In genomic region chr17:12892033-12892432, GRCm38 (mm10) we compare ENCODE assay signal across 30 mouse cellular contexts. TPM values are rescaled to one million over a fixed set of nuclear protein-coding genes. Genes with fewer than 3 reads are reported as not detected.
DNase-seq lines count a peak whose midpoint lies in the region; ATAC-seq and TF ChIP-seq lines count a peak whose summit lies in the region.
"Had no signal": no experiment of that assay in that cellular context is flagged by ENCODE, and none has a peak within 500 bp of the region (broad histone marks: within the 10 kb centered on the region; RNA-seq: fewer than 3 reads in every experiment).

No protein-coding gene starts in this region.

- peaks cover 0 to 5% of the 10 kb centered on the region in 2 experiments; a peak in 1 of 4 replicates for H3K4me1 ChIP-seq in CH12.LX (ENCODE audit: control insufficient read depth in 1 of 2, insufficient read depth in 2 of 2)
- H3K4me1 ChIP-seq: forebrain, embryonic 10.5 days; forebrain, embryonic 12.5 days had no signal

- TF ChIP-seq RAD21 in CH12.LX (IDR thresholded peaks at IDR 0.05; ENCODE audit: low read depth, low read length) = no peak

- intact Hi-C loops in left cerebral cortex, adult 2 months (cut with DNase I) = no loop called here

- TF ChIP-seq POLR2A in CH12.LX (IDR thresholded peaks at IDR 0.05; ENCODE audit: low read depth, low read length) = no peak

- H3K79me2 ChIP-seq in CH12.LX (replicated peaks; ENCODE audit: control insufficient read depth, extremely low read depth, insufficient read depth, poor library complexity, severe bottlenecking) = no peaks in the 10 kb centered on the region

- no peak for TF ChIP-seq EP300 in CH12.LX (IDR thresholded peaks at IDR 0.05; ENCODE audit: low read length)

- H3K4me2 ChIP-seq in CH12.LX (ENCODE audit: insufficient read depth, low read depth, poor library complexity, severe bottlenecking) = no peak overlapping the region
- H3K4me2 ChIP-seq: embryonic facial prominence, embryonic 13.5 days; embryonic facial prominence, embryonic 15.5 days; forebrain, embryonic 12.5 days had no signal

- H3K4me3 ChIP-seq in CH12.LX (replicated peaks in 1 of 3; ENCODE audit: low read depth in 2 of 3, low read length in 2 of 3, poor library complexity in 1 of 3) = no peak overlapping the region
- H3K4me3 ChIP-seq in left cerebral cortex, adult 2 months = no peak overlapping the region
- H3K4me3 ChIP-seq: embryonic facial prominence, embryonic 13.5 days; embryonic facial prominence, embryonic 15.5 days; erythroblast, embryonic 14.5 days; forebrain, embryonic 10.5 days; forebrain, embryonic 12.5 days had no signal

- H3K27ac ChIP-seq in CH12.LX (ENCODE audit: insufficient read depth, low read depth) = no peak overlapping the region
- H3K27ac ChIP-seq in left cerebral cortex, adult 2 months = no peak overlapping the region
- H3K27ac ChIP-seq: embryonic facial prominence, embryonic 13.5 days; embryonic facial prominence, embryonic 15.5 days; forebrain, embryonic 10.5 days; forebrain, embryonic 12.5 days had no signal

- no peaks in the 10 kb centered on the region for H3K27me3 ChIP-seq in CH12.LX (replicated peaks)
- H3K27me3 ChIP-seq: embryonic facial prominence, embryonic 13.5 days; embryonic facial prominence, embryonic 15.5 days; forebrain, embryonic 12.5 days; Patski had no signal

- in situ Hi-C loops in CH12.LX (cut with MboI; ENCODE audit: low pct_ligation_motif_present, low pct_unique_long_range_greater_than_20kb, low sequenced_read_pairs) = no loop called here

- no peaks in the 10 kb centered on the region for H3K9me3 ChIP-seq in CH12.LX (replicated peaks; ENCODE audit: low read length)
- H3K9me3 ChIP-seq: embryonic facial prominence, embryonic 13.5 days; embryonic facial prominence, embryonic 15.5 days; forebrain, embryonic 10.5 days; forebrain, embryonic 12.5 days; G1E had no signal

- H3K36me3 ChIP-seq in CH12.LX (replicated peaks in 1 of 2; ENCODE audit: control insufficient read depth in 1 of 2, insufficient read depth in 1 of 2, low read length in 1 of 2) = peaks cover 26 to 85% of the 10 kb centered on the region in 2 experiments

- 0 out of 2 replicates have a peak, but pooled peaks have one; percentile 2 for ATAC-seq in frontal cortex, adult (ENCODE audit: low TSS enrichment)
- ATAC-seq in activated CD4-positive, CD25-positive, alpha-beta regulatory T cell, adult 4 months = peak; percentile 28
- ATAC-seq: CD4-positive, CD25-positive, alpha-beta regulatory T cell, adult 4 months; forebrain, embryonic 14.5 days; forebrain, embryonic 16.5 days; Patski had no signal

- no peak for DNase-seq in frontal cortex, adult 2 months (ENCODE audit: extremely low spot score in 1 of 2, low spot score in 1 of 2)
- no peak for DNase-seq in CH12.LX (ENCODE audit: extremely low read depth)
- no peak for DNase-seq in spleen, postnatal 10 days (ENCODE audit: low spot score in 2 of 2)
- DNase-seq in left cerebral cortex, adult 2 months (ENCODE audit: extremely low spot score in 1 of 2, low spot score in 2 of 2) = no peak
- DNase-seq: adrenal gland, adult 2 months; adrenal gland, postnatal 10 days; adrenal gland, postnatal 25 days; B cell, adult 2 months; cerebellum, adult 11 months; cerebellum, adult 18-20 months; cerebellum, adult 8-10 months; cerebellum, adult 9-11 months; cerebellum, postnatal 14 days; cerebellum, postnatal 36 days; embryo, embryonic 11 days had no signal

- no peak overlapping the region for H3K9ac ChIP-seq in CH12.LX (ENCODE audit: insufficient read depth, low read depth)
- H3K9ac ChIP-seq: embryonic facial prominence, embryonic 13.5 days; embryonic facial prominence, embryonic 15.5 days; forebrain, embryonic 12.5 days had no signal

- dilution Hi-C loops in CH12.LX (cut with MboI; ENCODE audit: extremely low pct_ligation_motif_present, extremely low pct_unique_long_range_greater_than_20kb, low sequenced_read_pairs) = no loop called here

- TF ChIP-seq CTCF in CH12.LX (conservative IDR thresholded peaks at IDR 0.05 in 1 of 2, IDR thresholded peaks at IDR 0.05 in 1 of 2; ENCODE audit: low read depth in 2 of 2, low read length in 2 of 2) = no peak
- no peak for TF ChIP-seq CTCF in left cerebral cortex, adult 2 months (IDR thresholded peaks at IDR 0.05)

TF ChIP-seq in CH12.LX, 34 proteins besides CTCF, POLR2A, EP300 and RAD21:
- TF ChIP-seq MYC (IDR thresholded peaks at IDR 0.05; ENCODE audit: low read depth, low read length) (no peak), BHLHE40 (IDR thresholded peaks at IDR 0.05; ENCODE audit: low read depth, low read length) (no peak), MAFK (IDR thresholded peaks at IDR 0.05; ENCODE audit: insufficient replicate concordance, low read length) (peak; percentile 70), MAX (IDR thresholded peaks at IDR 0.05; ENCODE audit: low read length) (no peak), UBTF (IDR thresholded peaks at IDR 0.05; ENCODE audit: low read depth, low read length) (no peak), JUND (conservative IDR thresholded peaks at IDR 0.05; ENCODE audit: low read depth, low read length) (no peak)

RNA-seq across cellular contexts. Expression of gene Mrgprh, which starts 16.2 kb away (rescaled TPM):
- 0.22 and 0.23 TPM in 2 replicates for polyA plus RNA-seq in frontal cortex, adult 2 months (2012; rRNA removed)
- total RNA-seq in CH12.LX (2012; rRNA removed) (not detected in 2 replicates), CH12.LX (2014; rRNA removed) (not detected in 2 replicates)
- polyA plus RNA-seq in CH12.LX (2012; ENCODE audit: insufficient read length, low read depth) = not detected in 2 replicates
- polyA plus RNA-seq in activated CD4-positive, CD25-positive, alpha-beta regulatory T cell, adult 4 months (2017; shearing (Covaris generic)) = not detected
- total RNA-seq in left cerebral cortex, adult 2 months (2021) = not detected
- total RNA-seq: adrenal gland, postnatal 25 days; common myeloid progenitor, adult 5-6 weeks had no signal
- polyA plus RNA-seq: adrenal gland, adult 2 months; CD4-positive, CD25-positive, alpha-beta regulatory T cell, adult 4 months; embryonic facial prominence, embryonic 11.5 days; embryonic facial prominence, embryonic 13.5 days; erythroblast, embryonic 14.5 days; forebrain, embryonic 10.5 days; forebrain, embryonic 12.5 days; forebrain, embryonic 14.5 days; forebrain, embryonic 16.5 days; G1E; Patski had no signal

RNA-seq across cellular contexts. Expression of gene Pnldc1, which starts 18.0 kb away (rescaled TPM):
- 3.8 and 4.3 TPM in 2 replicates for polyA plus RNA-seq in frontal cortex, adult 2 months (2012; rRNA removed)
- total RNA-seq in CH12.LX (2012; rRNA removed) (0.25 and 0.84 TPM in 2 replicates), CH12.LX (2014; rRNA removed) (0.11 and 0.19 TPM in 2 replicates)
- polyA plus RNA-seq in CH12.LX (2012; ENCODE audit: insufficient read length, low read depth) = 0.90 and 1.2 TPM in 2 replicates
- 1 to 10 TPM in 1 of 2 experiments, under 1 TPM in 1; 0.62 to 1.2 TPM for polyA plus RNA-seq in activated CD4-positive, CD25-positive, alpha-beta regulatory T cell, adult 4 months (2017; shearing (Covaris generic))
- 1 to 10 TPM; 2.8 to 4.0 TPM for total RNA-seq in left cerebral cortex, adult 2 months (2021)
- total RNA-seq: common myeloid progenitor, adult 5-6 weeks had no signal
- polyA plus RNA-seq: G1E had no signal

RNA-seq across cellular contexts. Expression of gene Tcp1, which starts 23.5 kb away (rescaled TPM):
- 122 and 138 TPM in 2 replicates for polyA plus RNA-seq in frontal cortex, adult 2 months (2012; rRNA removed)
- total RNA-seq in CH12.LX (2012; rRNA removed) (540 and 569 TPM in 2 replicates), CH12.LX (2014; rRNA removed) (951 and 1,060 TPM in 2 replicates)
- 560 and 726 TPM in 2 replicates for polyA plus RNA-seq in CH12.LX (2012; ENCODE audit: insufficient read length, low read depth)
- 100 to 1,000 TPM; 259 to 267 TPM for polyA plus RNA-seq in activated CD4-positive, CD25-positive, alpha-beta regulatory T cell, adult 4 months (2017; shearing (Covaris generic))
- 100 to 1,000 TPM; 193 to 195 TPM for total RNA-seq in left cerebral cortex, adult 2 months (2021)

RNA-seq across cellular contexts. Expression of gene Mas1, which starts 24.1 kb away (rescaled TPM):
- polyA plus RNA-seq in frontal cortex, adult 2 months (2012; rRNA removed) = 25.8 and 34.8 TPM in 2 replicates
- not detected in 2 replicates for total RNA-seq in CH12.LX (2012; rRNA removed)
- not detected in 2 replicates for total RNA-seq in CH12.LX (2014; rRNA removed)
- polyA plus RNA-seq in CH12.LX (2012; ENCODE audit: insufficient read length, low read depth) = 0.19 TPM in 1 of 2 replicates, not detected in the other
- polyA plus RNA-seq in activated CD4-positive, CD25-positive, alpha-beta regulatory T cell, adult 4 months (2017; shearing (Covaris generic)) = under 1 TPM in 1 of 2 experiments, not detected in 1; 0.26 TPM
- 10 to 100 TPM; 36.8 to 42.2 TPM for total RNA-seq in left cerebral cortex, adult 2 months (2021)
- total RNA-seq: adrenal gland, adult 2 months; adrenal gland, postnatal 25 days; adrenal gland, postnatal 4 days; common myeloid progenitor, adult 5-6 weeks; G1E had no signal
- polyA plus RNA-seq: adrenal gland, adult 2 months; erythroblast, embryonic 14.5 days; forebrain, embryonic 14.5 days; G1E; Patski had no signal

RNA-seq across cellular contexts. Expression of gene Mrpl18, which starts 24.1 kb away (rescaled TPM):
- 55.8 and 56.9 TPM in 2 replicates for polyA plus RNA-seq in frontal cortex, adult 2 months (2012; rRNA removed)
- total RNA-seq in CH12.LX (2012; rRNA removed) (132 and 184 TPM in 2 replicates), CH12.LX (2014; rRNA removed) (197 and 223 TPM in 2 replicates)
- 150 and 153 TPM in 2 replicates for polyA plus RNA-seq in CH12.LX (2012; ENCODE audit: insufficient read length, low read depth)
- polyA plus RNA-seq in activated CD4-positive, CD25-positive, alpha-beta regulatory T cell, adult 4 months (2017; shearing (Covaris generic)) = 100 to 1,000 TPM; 209 to 240 TPM
- total RNA-seq in left cerebral cortex, adult 2 months (2021) = 10 to 100 TPM; 56.1 to 60.5 TPM
